ENCODE assay signal across 9 mouse cellular contexts in the genomic region with DNA sequence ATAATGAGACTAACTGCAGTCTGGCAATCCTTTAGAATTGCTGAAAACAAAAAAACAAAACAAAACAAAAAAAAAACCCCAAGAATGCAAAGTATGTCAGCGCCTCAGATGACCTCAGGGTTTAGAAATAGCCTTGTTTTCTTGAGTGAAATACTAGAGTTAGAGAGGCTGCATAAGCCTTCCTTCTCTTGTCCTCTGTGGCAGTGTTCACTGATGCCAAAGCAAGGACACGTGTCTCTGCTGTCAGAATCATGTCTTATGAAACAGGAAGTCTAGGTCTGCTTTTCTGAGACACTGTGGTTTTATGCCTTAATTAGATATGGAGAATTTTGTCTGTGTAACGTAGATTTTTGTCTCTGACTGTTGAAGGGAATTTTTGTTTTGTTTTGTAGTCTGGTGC.
A peak's percentile ranks its signal among the peaks of the same experiment; 100 is the strongest.
DNase-seq lines count a peak whose midpoint lies in the region; ATAC-seq and TF ChIP-seq lines count a peak whose summit lies in the region.
"Had no signal": no experiment of that assay in that cellular context is flagged by ENCODE, and none has a peak within 500 bp of the region (broad histone marks: within the 10 kb centered on the region; RNA-seq: fewer than 3 reads in every experiment).

No protein-coding gene starts in this region.

- peak; percentile 48 to 60 for DNase-seq in heart, adult 9 months (ENCODE audit: low spot score in 2 of 2)
- no peak for DNase-seq in heart, adult 8-10 months (ENCODE audit: low spot score)
- DNase-seq in adipocyte (ENCODE audit: low spot score): peak; percentile 79
- peak; percentile 67 for DNase-seq in lung, postnatal 25 days (ENCODE audit: low spot score)
- no peak for DNase-seq in forebrain, postnatal 0 days
- DNase-seq in urinary bladder, adult 18-20 months (ENCODE audit: low spot score in 2 of 2): no peak

- H3K27me3 ChIP-seq in C2C12 (ENCODE audit: control insufficient read depth, insufficient read depth, insufficient read length): no peaks in the 10 kb centered on the region
- H3K27me3 ChIP-seq in forebrain, postnatal 0 days (ENCODE audit: insufficient read depth, low read length): no peaks in the 10 kb centered on the region
- H3K27me3 ChIP-seq in forebrain, embryonic 15.5 days: no peaks in the 10 kb centered on the region

- H3ac ChIP-seq in C2C12 (ENCODE audit: control insufficient read depth, insufficient read length, low read depth): no peak overlapping the region

- 35% methylated on average over 3 of the region's 3 CpGs for WGBS in forebrain, postnatal 0 days
- WGBS in forebrain, embryonic 15.5 days: 41% methylated on average over 3 of the region's 3 CpGs

- H3K4me2 ChIP-seq in forebrain, postnatal 0 days (ENCODE audit: low read depth): no peak overlapping the region
- H3K4me2 ChIP-seq in forebrain, embryonic 15.5 days (replicated peaks): no peak overlapping the region

- H3K79me3 ChIP-seq in C2C12 (ENCODE audit: low read depth): peaks cover 2% of the 10 kb centered on the region

- H3K4me1 ChIP-seq in forebrain, postnatal 0 days (ENCODE audit: insufficient read depth): no peaks in the 10 kb centered on the region
- H3K4me1 ChIP-seq in forebrain, embryonic 15.5 days: no peaks in the 10 kb centered on the region

- H3K9ac ChIP-seq in forebrain, postnatal 0 days: no peak overlapping the region
- H3K9ac ChIP-seq in forebrain, embryonic 15.5 days (replicated peaks): no peak overlapping the region

- ATAC-seq in forebrain, postnatal 0 days: no peak
- ATAC-seq in forebrain, embryonic 15.5 days (replicated peaks): no peak

- H3K27ac ChIP-seq in forebrain, postnatal 0 days (ENCODE audit: low read depth, low read length): no peak overlapping the region
- H3K27ac ChIP-seq in forebrain, embryonic 15.5 days (replicated peaks): no peak overlapping the region
- H3K27ac ChIP-seq: limb, embryonic 10.5 days had no signal

- peaks cover 9% of the 10 kb centered on the region for H3K79me2 ChIP-seq in C2C12 (ENCODE audit: control insufficient read depth, insufficient read depth)

- H3K4me3 ChIP-seq in C2C12 (ENCODE audit: insufficient read depth, poor library complexity, severe bottlenecking): no peak overlapping the region
- H3K4me3 ChIP-seq in forebrain, postnatal 0 days (ENCODE audit: low read depth, low read length): no peak overlapping the region
- no peak overlapping the region for H3K4me3 ChIP-seq in forebrain, embryonic 15.5 days
- H3K4me3 ChIP-seq: limb, embryonic 10.5 days had no signal

- H3K36me3 ChIP-seq in C2C12 (ENCODE audit: control insufficient read depth, insufficient read depth): peaks cover 13% of the 10 kb centered on the region
- H3K36me3 ChIP-seq in forebrain, postnatal 0 days (ENCODE audit: insufficient read depth): no peaks in the 10 kb centered on the region
- H3K36me3 ChIP-seq in forebrain, embryonic 15.5 days: no peaks in the 10 kb centered on the region

- no peak for TF ChIP-seq CTCF in C2C12 (IDR thresholded peaks at IDR 0.05; ENCODE audit: control insufficient read depth, insufficient read depth, insufficient read length)
- no peak for TF ChIP-seq CTCF in forebrain, postnatal 0 days (IDR thresholded peaks at IDR 0.05; ENCODE audit: low read depth)

- H3K9me3 ChIP-seq in forebrain, postnatal 0 days (ENCODE audit: low read length): no peaks in the 10 kb centered on the region
- no peaks in the 10 kb centered on the region for H3K9me3 ChIP-seq in forebrain, embryonic 15.5 days
- H3K9me3 ChIP-seq: limb, embryonic 10.5 days had no signal

TF ChIP-seq in C2C12, 6 proteins besides CTCF, POLR2A, EP300 and RAD21:
- TF ChIP-seq USF1 (IDR thresholded peaks at IDR 0.05; ENCODE audit: low read depth) (peak; percentile 74), CEBPB (IDR thresholded peaks at IDR 0.05; ENCODE audit: low read depth) (no peak)

Comparison
In these comparisons a context has a peak if more than half of its experiments do, and no peak if none do; other contexts are left out.
1. DNase-seq: peak in heart, adult 9 months (2 of 2), adipocyte (single experiment) and lung, postnatal 25 days (single experiment); none in heart, adult 8-10 months (single experiment), forebrain, postnatal 0 days (single experiment) and urinary bladder, adult 18-20 months (0 of 2).